Mouse (Mus musculus): ENCODE data around the gene Efna5. TPM values are rescaled to one million over a fixed set of nuclear protein-coding genes. Genes with fewer than 3 reads are reported as not detected.

Efna5 gene
- polyA plus RNA-seq, 1 experiment = 2.8 TPM

DNA sequence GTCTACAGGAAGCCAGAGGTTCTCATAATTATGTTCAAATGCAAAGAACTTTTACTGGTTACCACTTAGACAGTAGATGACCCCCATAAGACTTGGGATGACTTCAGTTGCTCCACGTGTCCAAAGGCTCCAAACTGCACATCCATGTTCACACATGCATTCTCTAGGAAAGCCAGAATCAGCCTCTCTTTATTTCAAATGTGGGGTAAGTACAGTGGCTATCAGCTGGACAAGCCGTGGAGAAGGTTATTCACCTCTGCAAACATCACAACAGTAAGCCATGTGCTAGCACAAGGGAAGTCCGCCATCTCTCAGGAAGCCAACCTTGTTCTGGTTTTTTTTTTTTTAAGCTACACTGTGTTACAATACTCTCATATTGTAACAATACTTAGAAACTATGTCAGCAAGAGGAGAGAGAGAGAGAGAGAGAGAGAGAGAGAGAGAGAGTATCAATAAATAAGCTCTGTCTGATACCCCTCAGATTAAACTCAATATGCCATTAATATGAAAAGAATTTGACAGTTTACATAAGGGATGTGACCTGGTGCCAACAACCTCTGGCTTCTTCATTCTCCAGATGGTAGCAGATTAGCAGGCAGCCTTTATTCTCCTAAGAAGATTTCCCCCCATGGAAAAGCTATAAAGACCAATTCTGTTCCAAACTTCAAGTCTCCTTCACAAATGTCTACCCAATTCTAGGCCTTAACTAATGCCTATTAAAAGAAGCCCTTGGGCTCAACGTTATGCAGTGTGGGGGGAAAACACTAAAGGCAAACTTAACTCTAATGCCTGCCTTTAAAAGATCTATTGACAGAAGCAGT is 95.1 kb downstream of the Efna5 start:
- TF ChIP-seq CEBPB (IDR thresholded peaks at IDR 0.05; ENCODE audit: insufficient read depth, poor library complexity, severe bottlenecking) (no peak), POLR2A (IDR thresholded peaks at IDR 0.05; ENCODE audit: insufficient read length, low read depth) (no peak), SRF (IDR thresholded peaks at IDR 0.05; ENCODE audit: control insufficient read depth, insufficient read length, low read depth) (no peak), USF1 (IDR thresholded peaks at IDR 0.05; ENCODE audit: low read depth) (no peak), POLR2AphosphoS2 (IDR thresholded peaks at IDR 0.05; ENCODE audit: insufficient read length, low read depth) (no peak), MYOD1 (IDR thresholded peaks at IDR 0.05; ENCODE audit: control insufficient read depth in 1 of 3, insufficient read length in 2 of 3, low read depth in 2 of 3) (no peak), MYOG (IDR thresholded peaks at IDR 0.05; ENCODE audit: control insufficient read depth in 1 of 3, insufficient read depth in 1 of 3, insufficient read length in 2 of 3, low read depth in 2 of 3) (no peak), TCF12 (IDR thresholded peaks at IDR 0.05; ENCODE audit: insufficient read depth, poor library complexity, severe bottlenecking) (no peak), MAX (IDR thresholded peaks at IDR 0.05; ENCODE audit: low read depth) (no peak), E2F4 (IDR thresholded peaks at IDR 0.05; ENCODE audit: insufficient read depth) (no peak), TCF3 (IDR thresholded peaks at IDR 0.05; ENCODE audit: insufficient read length, low read depth) (no peak), REST (IDR thresholded peaks at IDR 0.05; ENCODE audit: insufficient read depth, insufficient read length) (no peak)
- H3K36me3 ChIP-seq (ENCODE audit: control insufficient read depth, insufficient read depth) = no peaks in the 10 kb centered on the region
- no peak overlapping the region for H3K4me3 ChIP-seq
- no peak overlapping the region for H3K4me2 ChIP-seq (ENCODE audit: low read depth)
- H3K27me3 ChIP-seq (ENCODE audit: control insufficient read depth, insufficient read depth, insufficient read length) = no peaks in the 10 kb centered on the region
- no peak overlapping the region for H3ac ChIP-seq (ENCODE audit: control insufficient read depth, insufficient read length)
- H3K79me2 ChIP-seq (ENCODE audit: control insufficient read depth, insufficient read depth) = peaks cover 10% of the 10 kb centered on the region

DNA sequence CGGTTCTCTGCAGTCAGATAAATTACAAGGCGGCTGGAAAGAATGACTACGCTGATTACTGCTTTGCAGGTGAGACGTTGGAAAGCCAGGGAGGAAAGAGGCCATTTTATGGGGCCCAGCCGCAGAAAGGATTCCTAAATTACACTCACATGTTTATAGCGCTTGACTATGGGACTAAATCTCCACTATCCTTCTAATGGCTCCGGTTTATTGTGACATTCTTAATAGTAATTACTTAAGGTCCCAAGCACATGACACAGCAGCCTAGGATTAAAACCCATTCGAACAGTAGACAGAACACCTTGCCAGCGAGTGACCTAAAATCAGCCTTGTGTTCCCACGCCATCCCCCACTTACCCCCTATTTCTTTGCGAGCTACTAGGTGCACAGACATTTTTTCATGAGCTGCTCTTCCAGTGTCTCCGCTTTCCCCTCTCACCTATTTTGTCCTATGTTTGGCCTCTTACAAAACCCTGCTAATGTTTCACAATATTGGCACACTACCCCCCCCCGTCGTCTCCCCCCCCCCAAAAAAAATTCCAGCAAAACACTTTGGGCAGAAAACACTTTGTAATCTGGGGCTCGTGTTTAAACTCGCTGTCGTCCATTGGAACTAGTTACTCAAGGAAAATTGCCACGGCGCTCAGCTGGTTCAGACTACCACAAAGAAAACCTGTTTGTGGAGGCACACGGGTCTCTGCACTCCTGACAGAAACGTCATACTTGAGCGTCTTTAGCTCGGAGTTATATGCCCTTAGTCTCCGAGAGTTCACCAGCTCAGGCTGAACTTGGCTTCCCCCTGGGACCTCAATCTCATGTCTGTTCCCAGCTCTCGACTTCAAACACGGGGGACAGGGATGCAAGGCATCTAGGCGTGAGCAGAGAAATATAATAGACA is 96.6 kb downstream of the Efna5 start:
- Histone ChIP-seq H3K79me2 (ENCODE audit: control insufficient read depth, insufficient read depth) (peaks cover 10% of the 10 kb centered on the region), H3K27me3 (ENCODE audit: control insufficient read depth, insufficient read depth, insufficient read length) (no peaks in the 10 kb centered on the region), H3K36me3 (ENCODE audit: control insufficient read depth, insufficient read depth) (no peaks in the 10 kb centered on the region), H3K4me3 (no peak overlapping the region), H3K4me2 (ENCODE audit: low read depth) (no peak overlapping the region), H3ac (ENCODE audit: control insufficient read depth, insufficient read length) (no peak overlapping the region)
- TF ChIP-seq POLR2A (IDR thresholded peaks at IDR 0.05; ENCODE audit: insufficient read length, low read depth) (no peak), MAX (IDR thresholded peaks at IDR 0.05; ENCODE audit: low read depth) (no peak), REST (IDR thresholded peaks at IDR 0.05; ENCODE audit: insufficient read depth, insufficient read length) (no peak), CEBPB (IDR thresholded peaks at IDR 0.05; ENCODE audit: insufficient read depth, poor library complexity, severe bottlenecking) (no peak)

DNA sequence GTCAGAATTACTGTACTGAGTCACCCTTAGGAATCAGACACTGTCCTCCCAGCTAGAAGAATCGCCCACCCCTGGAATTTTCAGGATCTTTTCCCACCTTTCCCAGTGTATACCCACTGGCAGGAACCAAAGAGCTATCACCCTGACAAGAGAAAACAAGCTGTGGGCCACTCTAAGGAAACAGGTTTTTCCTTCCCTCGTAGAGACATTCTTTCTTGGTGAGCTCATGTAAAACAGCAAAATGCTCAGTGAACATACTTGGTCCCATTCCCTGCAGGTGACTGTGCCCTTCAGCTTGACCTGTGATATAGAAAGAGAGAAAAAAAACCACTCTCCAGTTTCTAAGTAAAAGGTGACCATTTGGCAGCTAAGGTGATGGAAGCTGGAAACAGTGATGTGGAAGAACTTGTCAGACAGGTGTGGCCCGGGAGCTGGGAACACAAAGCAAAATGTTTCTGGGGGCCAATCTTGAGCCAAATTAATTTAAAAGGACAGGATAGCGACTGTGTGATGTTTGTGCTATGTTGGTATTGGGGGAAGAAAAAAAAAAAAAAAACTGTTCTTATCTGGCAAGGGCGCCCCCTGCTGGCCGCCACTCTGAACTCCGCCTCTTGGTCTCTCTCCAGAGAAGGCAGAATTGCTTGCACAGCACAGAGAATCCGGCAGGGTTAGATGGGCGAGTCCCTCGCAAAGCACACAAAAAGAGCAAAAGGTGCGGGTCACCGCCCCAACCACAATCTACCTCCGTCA is 97.4 kb downstream of the Efna5 start:
- H3K36me3 ChIP-seq (ENCODE audit: control insufficient read depth, insufficient read depth) = no peaks in the 10 kb centered on the region
- TF ChIP-seq SRF (IDR thresholded peaks at IDR 0.05; ENCODE audit: control insufficient read depth, insufficient read length, low read depth) (no peak), USF1 (IDR thresholded peaks at IDR 0.05; ENCODE audit: low read depth) (no peak), POLR2A (IDR thresholded peaks at IDR 0.05; ENCODE audit: insufficient read length, low read depth) (no peak), CEBPB (IDR thresholded peaks at IDR 0.05; ENCODE audit: insufficient read depth, poor library complexity, severe bottlenecking) (no peak), REST (IDR thresholded peaks at IDR 0.05; ENCODE audit: insufficient read depth, insufficient read length) (no peak)
- H3K79me2 ChIP-seq (ENCODE audit: control insufficient read depth, insufficient read depth) = peaks cover 5% of the 10 kb centered on the region
- no peaks in the 10 kb centered on the region for H3K27me3 ChIP-seq (ENCODE audit: control insufficient read depth, insufficient read depth, insufficient read length)
- no peak overlapping the region for H3K4me2 ChIP-seq (ENCODE audit: low read depth)
- no peak overlapping the region for H3K4me3 ChIP-seq
- H3ac ChIP-seq (ENCODE audit: control insufficient read depth, insufficient read length) = no peak overlapping the region

DNA sequence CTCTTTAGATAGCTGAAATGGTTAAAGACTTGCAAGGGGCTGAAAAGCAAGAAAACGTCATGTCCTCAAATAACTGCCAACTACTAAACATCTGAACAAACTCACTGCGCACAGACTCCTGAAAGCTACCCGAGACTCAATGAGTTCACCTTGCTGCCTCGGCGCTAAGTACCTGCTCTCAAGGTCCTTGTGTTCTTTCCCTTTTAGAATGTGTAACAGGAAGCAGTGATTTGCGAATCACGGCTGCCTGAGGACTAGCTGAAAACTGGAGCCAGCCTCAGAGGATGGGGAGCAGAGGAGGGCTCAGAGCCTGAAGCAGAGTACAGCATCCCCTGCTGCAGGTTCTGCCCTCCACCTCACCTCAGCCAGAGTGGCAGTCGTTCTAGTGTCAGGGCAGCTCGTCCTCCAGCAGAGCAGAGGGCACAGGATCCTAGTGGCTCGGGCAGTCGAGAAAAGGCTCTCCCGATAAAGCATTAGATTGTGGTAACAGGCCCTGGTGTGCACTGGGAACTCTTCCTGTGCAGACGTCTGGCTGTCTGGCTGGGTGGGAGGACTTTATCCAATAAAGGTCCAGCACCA is 98.2 kb downstream of the Efna5 start:
- H3K79me2 ChIP-seq (ENCODE audit: control insufficient read depth, insufficient read depth) = peaks cover 3% of the 10 kb centered on the region
- no peak overlapping the region for H3ac ChIP-seq (ENCODE audit: control insufficient read depth, insufficient read length)
- H3K27me3 ChIP-seq (ENCODE audit: control insufficient read depth, insufficient read depth, insufficient read length) = no peaks in the 10 kb centered on the region
- no peaks in the 10 kb centered on the region for H3K36me3 ChIP-seq (ENCODE audit: control insufficient read depth, insufficient read depth)
- no peak for TF ChIP-seq POLR2A (IDR thresholded peaks at IDR 0.05; ENCODE audit: insufficient read length, low read depth)
- no peak for TF ChIP-seq MYOG (IDR thresholded peaks at IDR 0.05; ENCODE audit: control insufficient read depth in 1 of 3, insufficient read depth in 1 of 3, insufficient read length in 2 of 3, low read depth in 2 of 3)
- TF ChIP-seq POLR2AphosphoS2 (IDR thresholded peaks at IDR 0.05; ENCODE audit: insufficient read length, low read depth) = no peak
- TF ChIP-seq SRF (IDR thresholded peaks at IDR 0.05; ENCODE audit: control insufficient read depth, insufficient read length, low read depth) = no peak
- TF ChIP-seq REST (IDR thresholded peaks at IDR 0.05; ENCODE audit: insufficient read depth, insufficient read length) = no peak
- no peak for TF ChIP-seq MAX (IDR thresholded peaks at IDR 0.05; ENCODE audit: low read depth)
- no peak for TF ChIP-seq CEBPB (IDR thresholded peaks at IDR 0.05; ENCODE audit: insufficient read depth, poor library complexity, severe bottlenecking)
- TF ChIP-seq E2F4 (IDR thresholded peaks at IDR 0.05; ENCODE audit: insufficient read depth) = no peak
- no peak for TF ChIP-seq TCF12 (IDR thresholded peaks at IDR 0.05; ENCODE audit: insufficient read depth, poor library complexity, severe bottlenecking)
- TF ChIP-seq MYOD1 (IDR thresholded peaks at IDR 0.05; ENCODE audit: control insufficient read depth in 1 of 3, insufficient read length in 2 of 3, low read depth in 2 of 3) = no peak
- TF ChIP-seq USF1 (IDR thresholded peaks at IDR 0.05; ENCODE audit: low read depth) = no peak
- TF ChIP-seq TCF3 (IDR thresholded peaks at IDR 0.05; ENCODE audit: insufficient read length, low read depth) = no peak
- no peak overlapping the region for H3K4me2 ChIP-seq (ENCODE audit: low read depth)
- no peak overlapping the region for H3K4me3 ChIP-seq
